Mouse (Mus musculus): ENCODE measurements around the gene Gypa. TPM values are rescaled to one million over a fixed set of nuclear protein-coding genes. Genes with fewer than 3 reads are reported as not detected.

Gypa gene
- total RNA-seq, 1 experiment, result 0.09 TPM

- Histone ChIP-seq H3K9ac (ENCODE audit: insufficient read depth, low read depth, low read length, poor library complexity, severe bottlenecking) (no peak overlapping the region), H3K9me3 (ENCODE audit: control insufficient read depth, insufficient read depth, low read depth, low read length) (no peaks in the 10 kb centered on the region), H3K4me1 (ENCODE audit: control insufficient read depth in 2 of 2, insufficient read depth in 2 of 2, low read length in 2 of 2, poor library complexity in 1 of 2) (peaks cover 0 to 2% of the 10 kb centered on the region in 2 experiments; a peak in 1 of 4 replicates), H3K36me3 (ENCODE audit: control insufficient read depth, insufficient read depth, low read length, poor library complexity, severe bottlenecking) (no peaks in the 10 kb centered on the region), H3K4me3 (ENCODE audit: insufficient read depth in 1 of 2, low read depth in 1 of 2, low read length in 2 of 2, poor library complexity in 1 of 2, severe bottlenecking in 1 of 2) (no peak overlapping the region), H3K27ac (ENCODE audit: insufficient read depth, low read depth, low read length, poor library complexity, severe bottlenecking) (no peak overlapping the region)
- TF ChIP-seq CHD2 (IDR thresholded peaks at IDR 0.05; ENCODE audit: low read depth, low read length), result no peak
- TF ChIP-seq MAFK (IDR thresholded peaks at IDR 0.05; ENCODE audit: insufficient read depth, low read depth, low read length), result no peak
- no peak for TF ChIP-seq HCFC1 (IDR thresholded peaks at IDR 0.05; ENCODE audit: borderline replicate concordance, insufficient read depth, low read length)
- TF ChIP-seq ZC3H11A (IDR thresholded peaks at IDR 0.05; ENCODE audit: borderline replicate concordance, low read depth, low read length), result no peak
- no peak for TF ChIP-seq ZNF384 (IDR thresholded peaks at IDR 0.05; ENCODE audit: low read depth, low read length)
- in situ Hi-C loops (cut with MboI; ENCODE audit: low sequenced_read_pairs in 2 of 2, unreplicated experiment in 2 of 2), result no loop called here
- no peak for DNase-seq (ENCODE audit: low read depth, low spot score)
Measured at GRCm38 (mm10) chr8:80550436-80550835, 56.9 kb downstream of the Gypa start.

GRCm38 (mm10) chr8:80551303-80551702 is 57.7 kb downstream of the Gypa start:
- in situ Hi-C loops (cut with MboI; ENCODE audit: low sequenced_read_pairs in 2 of 2, unreplicated experiment in 2 of 2), result no loop called here
- Histone ChIP-seq H3K9me3 (ENCODE audit: control insufficient read depth, insufficient read depth, low read depth, low read length) (no peaks in the 10 kb centered on the region), H3K36me3 (ENCODE audit: control insufficient read depth, insufficient read depth, low read length, poor library complexity, severe bottlenecking) (no peaks in the 10 kb centered on the region), H3K9ac (ENCODE audit: insufficient read depth, low read depth, low read length, poor library complexity, severe bottlenecking) (no peak overlapping the region), H3K4me1 (ENCODE audit: control insufficient read depth in 2 of 2, insufficient read depth in 2 of 2, low read length in 2 of 2, poor library complexity in 1 of 2) (peaks cover 0 to 2% of the 10 kb centered on the region in 2 experiments; a peak in 1 of 4 replicates), H3K27ac (ENCODE audit: insufficient read depth, low read depth, low read length, poor library complexity, severe bottlenecking) (no peak overlapping the region), H3K4me3 (ENCODE audit: insufficient read depth in 1 of 2, low read depth in 1 of 2, low read length in 2 of 2, poor library complexity in 1 of 2, severe bottlenecking in 1 of 2) (no peak overlapping the region)
- no peak for TF ChIP-seq ZNF384 (IDR thresholded peaks at IDR 0.05; ENCODE audit: low read depth, low read length)
- TF ChIP-seq HCFC1 (IDR thresholded peaks at IDR 0.05; ENCODE audit: borderline replicate concordance, insufficient read depth, low read length), result no peak
- TF ChIP-seq MAFK (IDR thresholded peaks at IDR 0.05; ENCODE audit: insufficient read depth, low read depth, low read length), result no peak
- TF ChIP-seq CHD2 (IDR thresholded peaks at IDR 0.05; ENCODE audit: low read depth, low read length), result no peak
- TF ChIP-seq ZC3H11A (IDR thresholded peaks at IDR 0.05; ENCODE audit: borderline replicate concordance, low read depth, low read length), result no peak
- DNase-seq (ENCODE audit: low read depth, low spot score), result no peak

- no peaks in the 10 kb centered on the region for H3K36me3 ChIP-seq (ENCODE audit: control insufficient read depth, insufficient read depth, low read length, poor library complexity, severe bottlenecking)
- H3K9ac ChIP-seq (ENCODE audit: insufficient read depth, low read depth, low read length, poor library complexity, severe bottlenecking), result no peak overlapping the region
- no peaks in the 10 kb centered on the region for H3K9me3 ChIP-seq (ENCODE audit: control insufficient read depth, insufficient read depth, low read depth, low read length)
- in situ Hi-C loops (cut with MboI; ENCODE audit: low sequenced_read_pairs in 2 of 2, unreplicated experiment in 2 of 2), result no loop called here
- H3K4me3 ChIP-seq (ENCODE audit: insufficient read depth in 1 of 2, low read depth in 1 of 2, low read length in 2 of 2, poor library complexity in 1 of 2, severe bottlenecking in 1 of 2), result no peak overlapping the region
- peaks cover 0 to 2% of the 10 kb centered on the region in 2 experiments; a peak in 1 of 4 replicates for H3K4me1 ChIP-seq (ENCODE audit: control insufficient read depth in 2 of 2, insufficient read depth in 2 of 2, low read length in 2 of 2, poor library complexity in 1 of 2)
- TF ChIP-seq MAFK (IDR thresholded peaks at IDR 0.05; ENCODE audit: insufficient read depth, low read depth, low read length) (no peak), ZC3H11A (IDR thresholded peaks at IDR 0.05; ENCODE audit: borderline replicate concordance, low read depth, low read length) (no peak), CHD2 (IDR thresholded peaks at IDR 0.05; ENCODE audit: low read depth, low read length) (no peak), HCFC1 (IDR thresholded peaks at IDR 0.05; ENCODE audit: borderline replicate concordance, insufficient read depth, low read length) (no peak), ZNF384 (IDR thresholded peaks at IDR 0.05; ENCODE audit: low read depth, low read length) (no peak)
- no peak overlapping the region for H3K27ac ChIP-seq (ENCODE audit: insufficient read depth, low read depth, low read length, poor library complexity, severe bottlenecking)
- DNase-seq (ENCODE audit: low read depth, low spot score), result no peak
Measured at GRCm38 (mm10) chr8:80554991-80555390, 61.4 kb downstream of the Gypa start.

Other genes with a start within 250 kb of the Gypa start
- gene Frem3, start 117.3 kb downstream of the Gypa start, total RNA-seq (2012; rRNA removed), result not detected in 2 replicates
- gene Smarca5, start 245.7 kb downstream of the Gypa start, total RNA-seq (2012; rRNA removed), result 67.9 and 103 TPM in 2 replicates

Data from ES-E14 (cell line).